Mouse (Mus musculus) naive thymus-derived CD4-positive, alpha-beta T cell, adult 2 months (primary cell): ENCODE data around the gene Soga1.

Experiments used
- DNase-seq: peaks from one replicate; pipeline ENCODE4 v3.0.0-alpha.2; 2011; ENCODE audit warnings: low read depth

Soga1 gene

DNA sequence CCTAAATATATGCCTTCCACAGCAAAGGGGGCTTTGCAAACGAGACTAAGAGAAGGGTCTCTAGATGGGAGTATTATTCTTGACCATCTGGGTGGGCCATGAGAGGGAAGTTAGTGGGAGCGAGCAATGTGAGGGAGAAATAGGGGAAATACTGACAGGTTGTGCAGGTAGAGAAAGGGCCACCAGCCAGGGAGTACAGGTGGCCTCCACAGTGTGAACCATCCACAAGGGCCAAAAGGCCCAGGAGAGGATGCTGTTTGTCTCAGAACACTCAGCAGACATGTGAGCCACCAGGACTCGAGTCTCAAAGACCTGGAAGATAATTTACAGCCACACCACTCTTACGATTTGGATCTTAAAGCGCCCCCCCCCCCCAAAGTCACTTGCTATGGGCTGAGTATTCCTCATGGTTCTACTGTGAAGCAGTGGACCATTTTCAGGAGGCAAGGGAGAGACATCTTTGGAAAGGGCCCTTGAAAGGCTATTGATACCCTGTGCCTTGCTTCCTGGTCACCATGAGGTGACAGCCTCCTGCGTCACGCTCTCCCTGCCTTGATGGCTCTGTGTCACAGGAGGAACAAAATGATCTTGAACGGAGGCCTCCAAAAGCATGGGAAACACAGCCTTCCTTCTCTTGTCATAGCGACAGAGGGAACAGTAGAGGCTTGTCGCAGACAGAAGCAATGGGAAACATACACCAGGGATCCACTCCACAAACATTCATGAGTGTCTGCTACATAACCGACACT is 18.3 kb downstream of the Soga1 start:
- no peak for DNase-seq

DNA sequence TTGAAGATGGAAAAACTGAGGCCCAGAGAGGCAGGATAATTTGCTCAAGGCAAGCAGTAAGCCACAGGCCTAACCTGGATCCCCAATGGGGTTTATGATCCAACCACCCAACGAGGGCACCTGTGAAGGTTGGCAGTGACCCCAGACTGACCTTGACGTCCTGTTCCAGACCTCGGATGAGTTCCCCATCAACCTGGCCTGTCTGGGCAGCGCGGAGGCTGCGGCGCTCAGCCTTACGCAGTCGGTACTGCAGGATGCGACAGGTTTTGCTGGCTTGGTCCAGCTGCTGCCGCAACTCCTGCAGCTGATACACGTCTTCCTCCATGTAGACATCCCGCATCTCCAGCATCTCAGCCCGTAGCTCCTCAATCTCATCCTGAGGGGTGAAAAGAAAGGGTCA is 19.0 kb downstream of the Soga1 start:
- no peak for DNase-seq

DNA sequence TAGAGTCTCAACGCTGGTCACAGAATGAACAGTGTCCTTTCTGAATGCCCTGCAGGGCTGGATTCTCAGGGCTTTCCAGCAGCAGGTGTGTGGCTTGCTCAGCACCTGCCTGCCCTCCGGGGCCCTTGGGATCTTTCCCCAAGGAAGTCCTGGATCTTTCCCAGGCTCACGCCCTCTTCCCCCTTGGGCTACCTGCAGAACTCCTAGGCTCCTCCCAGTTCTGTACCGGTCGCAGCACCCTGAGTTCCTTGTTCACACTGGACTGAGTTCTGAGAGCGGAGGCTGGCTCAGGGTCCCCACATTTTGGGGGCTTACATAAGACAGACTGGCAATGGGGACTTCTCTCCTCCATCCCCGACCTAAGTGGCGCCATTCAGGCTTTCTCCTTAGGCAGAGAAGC is 19.9 kb downstream of the Soga1 start:
- no peak for DNase-seq

DNA sequence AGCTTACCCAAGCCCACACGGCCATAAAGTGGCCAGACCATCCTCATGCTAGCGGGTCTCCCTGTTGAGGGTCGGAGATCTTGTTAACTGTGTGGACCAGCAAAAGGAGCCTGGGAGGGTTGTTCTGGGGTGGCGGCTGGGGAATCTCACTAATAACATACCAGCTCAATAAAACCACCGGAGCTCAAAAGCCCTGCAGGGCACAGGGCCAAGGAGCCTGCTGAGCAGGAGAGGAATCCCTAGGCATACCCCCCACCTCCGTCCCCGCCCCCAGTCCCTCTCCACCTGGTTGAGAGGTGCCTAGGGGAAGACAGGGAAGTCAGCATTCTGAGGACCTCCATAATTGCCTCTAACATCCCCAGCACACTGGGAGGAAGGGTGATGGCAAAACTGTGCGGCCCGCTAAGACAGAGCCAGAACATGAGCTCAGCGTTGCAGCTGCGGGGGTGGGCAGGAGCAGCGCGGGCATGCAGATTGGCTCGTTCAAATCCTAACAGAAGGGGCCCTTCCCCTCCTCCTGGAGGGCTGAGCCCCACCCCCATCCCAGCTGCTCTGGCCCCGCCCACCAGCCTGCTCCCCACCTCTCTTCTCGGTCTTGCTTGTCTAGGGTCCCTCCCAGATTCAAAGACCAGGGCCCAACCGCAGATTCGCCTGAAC is 20.6 kb downstream of the Soga1 start:
- no peak for DNase-seq

DNA sequence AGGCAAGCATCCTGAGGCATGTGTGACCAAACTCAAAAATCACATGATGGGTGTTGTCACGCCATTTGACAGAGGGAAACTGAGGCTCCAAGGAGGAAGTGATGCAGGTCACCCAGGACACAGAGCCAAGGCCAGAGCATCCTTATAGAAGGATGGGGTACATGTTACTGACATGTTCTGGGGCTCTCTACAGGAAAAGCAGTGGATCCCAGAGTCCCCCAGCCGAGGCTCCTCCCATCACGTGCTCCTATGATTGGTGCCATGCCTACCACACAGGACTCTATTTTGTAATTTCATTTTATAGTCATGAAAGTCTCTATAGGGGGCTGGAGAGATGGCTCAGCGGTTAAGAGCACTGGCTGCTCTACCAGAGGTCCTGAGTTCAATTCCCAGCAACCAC is 21.3 kb downstream of the Soga1 start:
- DNase-seq, result no peak

DNA sequence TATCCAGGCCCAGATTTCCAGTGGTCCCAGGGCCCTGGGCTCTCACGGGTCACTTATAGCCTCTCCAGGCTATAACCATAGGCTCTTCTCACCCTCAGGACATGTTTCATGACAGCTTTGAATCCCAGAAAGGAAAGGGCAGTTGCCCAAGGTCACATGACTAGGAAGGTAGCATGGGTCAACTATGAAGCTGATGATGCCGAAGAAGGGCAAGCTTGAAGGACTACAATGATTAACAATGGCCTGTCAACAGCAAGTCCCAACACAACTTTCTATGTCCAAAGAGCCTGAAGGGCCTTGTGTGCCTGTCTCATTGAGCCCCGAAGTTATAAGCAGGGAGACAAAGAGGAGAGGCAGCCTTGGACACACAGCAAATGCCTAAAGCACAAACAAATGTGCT is 21.9 kb downstream of the Soga1 start:
- no peak for DNase-seq

DNA sequence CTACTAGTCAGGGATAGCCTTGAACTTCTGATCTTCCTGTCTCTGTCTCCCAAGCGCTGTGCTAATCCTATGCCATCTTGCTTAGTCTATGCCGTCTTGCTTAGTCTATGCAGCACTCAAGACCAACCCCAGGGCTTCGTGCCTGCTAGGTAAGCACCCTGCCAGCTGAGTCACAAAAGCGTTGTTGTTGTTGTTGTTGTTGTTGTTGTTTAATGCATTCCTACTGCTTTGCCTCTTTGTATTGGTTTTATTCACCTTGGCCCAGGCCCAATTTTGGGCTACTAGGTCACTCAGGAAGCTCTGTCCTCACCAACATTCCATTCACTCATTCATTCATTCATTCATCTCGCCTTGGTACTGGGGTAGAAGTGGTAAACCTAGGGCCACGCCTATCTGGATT is 23.3 kb downstream of the Soga1 start:
- no peak for DNase-seq

DNA sequence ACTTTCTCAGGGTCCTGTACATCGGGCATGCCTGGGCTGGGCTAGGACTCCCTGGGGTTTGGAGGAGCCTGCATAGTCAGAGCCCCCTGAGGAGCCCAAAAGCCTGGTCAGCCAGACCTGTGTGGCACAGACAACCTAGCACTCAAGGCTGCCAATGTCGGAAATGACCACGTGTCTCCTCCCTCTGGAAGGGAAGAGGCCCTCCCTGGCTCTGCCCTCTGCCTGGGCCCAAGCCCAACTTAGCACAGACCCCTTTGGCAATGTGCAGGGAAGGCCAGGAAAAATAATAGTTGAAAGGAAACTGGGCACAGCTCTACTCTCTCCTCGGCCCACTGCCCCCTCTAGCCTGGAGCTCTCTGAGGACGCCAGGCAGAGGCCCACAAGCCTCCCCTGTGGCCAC is 24.2 kb downstream of the Soga1 start:
- no peak for DNase-seq

DNA sequence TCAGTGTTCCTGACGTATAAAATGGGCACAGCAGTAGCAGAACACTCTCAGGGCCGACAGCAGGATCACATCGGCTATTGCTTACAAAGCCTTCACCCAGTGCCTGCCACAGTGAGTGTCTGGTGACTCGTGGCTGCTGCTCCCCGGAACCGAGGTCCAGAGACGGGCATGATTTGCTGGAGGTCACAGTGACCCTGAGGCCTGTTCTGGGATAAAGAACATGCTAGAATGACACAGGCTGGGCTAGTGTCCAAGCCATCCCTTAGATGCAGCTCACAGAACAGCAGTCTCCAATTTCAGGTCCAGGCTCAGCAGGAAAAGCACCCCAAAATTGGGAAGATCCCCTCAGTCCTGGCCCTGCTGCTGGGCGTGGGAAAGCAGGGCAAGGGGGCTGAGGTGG is 24.8 kb downstream of the Soga1 start:
- no peak for DNase-seq

DNA sequence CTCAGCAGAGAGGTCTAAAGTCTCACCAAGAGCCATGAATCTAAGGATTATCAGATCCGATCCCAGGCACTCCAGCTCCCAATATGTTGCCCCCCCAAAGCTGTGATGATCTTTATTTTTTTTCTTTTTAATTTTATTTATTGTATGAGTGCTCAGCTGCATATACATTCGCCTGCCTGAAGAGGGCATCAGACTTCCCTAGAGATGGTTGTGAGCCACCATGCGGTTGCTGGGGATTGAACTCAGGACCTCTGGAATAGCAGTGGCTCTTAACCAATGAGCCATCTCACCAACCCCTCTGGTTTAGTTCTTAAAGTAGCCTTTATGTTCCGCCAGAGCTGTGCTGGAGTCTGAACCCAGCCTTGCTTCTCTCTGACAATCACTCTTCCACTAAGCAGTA is 25.3 kb downstream of the Soga1 start:
- DNase-seq, result no peak

DNA sequence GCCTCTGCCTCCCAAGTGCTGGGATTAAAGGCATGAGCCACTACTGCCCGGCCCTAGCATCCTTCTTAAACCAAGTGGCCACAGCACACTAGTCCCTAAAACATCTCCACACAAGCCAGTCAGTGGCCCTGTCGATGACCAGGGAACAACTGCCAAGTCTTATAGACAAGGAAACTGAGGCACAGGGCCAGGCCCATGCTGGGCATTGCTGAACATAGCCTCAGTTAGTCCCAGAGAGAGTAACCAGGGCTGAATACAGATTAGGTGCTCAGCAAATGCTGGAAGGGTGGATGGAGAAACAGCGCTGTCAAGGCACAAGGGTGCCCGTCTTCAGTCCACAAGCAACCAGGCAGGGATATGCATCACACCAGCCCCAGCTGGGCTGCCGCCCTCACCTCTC is 25.9 kb downstream of the Soga1 start:
- DNase-seq, result no peak

DNA sequence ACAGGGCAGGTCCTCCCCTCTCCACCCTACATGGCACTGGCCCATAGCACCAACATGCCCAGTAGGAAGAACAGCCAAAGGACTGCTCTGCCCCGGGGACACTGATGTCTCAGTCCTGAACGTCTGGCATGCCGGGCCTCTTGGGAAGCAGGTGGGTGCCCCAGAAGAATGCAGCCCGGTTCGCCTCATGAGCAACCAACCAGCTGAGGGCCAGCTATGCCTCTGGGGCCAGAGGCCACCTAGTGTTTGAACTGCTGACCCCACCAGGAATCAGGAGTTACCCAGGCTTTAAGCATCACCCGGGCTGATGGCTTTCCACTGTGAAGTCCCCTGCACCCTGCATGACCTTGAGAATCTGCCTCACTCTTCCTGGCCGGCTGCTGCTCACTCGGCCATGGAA is 26.6 kb downstream of the Soga1 start:
- no peak for DNase-seq

DNA sequence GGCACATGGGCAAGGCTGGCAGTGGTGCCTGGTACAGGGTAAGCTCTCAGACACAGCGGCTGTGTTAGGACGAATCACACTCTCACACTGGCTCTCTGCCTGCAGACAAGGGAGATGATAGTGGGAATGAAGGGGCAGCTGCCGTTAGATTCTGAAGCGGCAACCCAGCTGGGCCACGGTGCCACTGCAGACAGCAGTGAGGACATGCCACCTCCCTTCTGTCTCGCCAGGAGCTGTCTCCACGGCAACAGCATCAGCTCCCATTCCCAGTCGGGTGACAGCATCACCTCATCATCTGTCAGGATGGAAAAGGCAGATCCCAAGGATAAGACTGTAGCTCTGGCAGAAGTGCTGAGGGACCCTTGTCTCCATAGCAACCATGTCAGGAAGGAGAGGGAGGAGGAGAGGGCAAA is 29.2 kb downstream of the Soga1 start:
- DNase-seq, result no peak

DNA sequence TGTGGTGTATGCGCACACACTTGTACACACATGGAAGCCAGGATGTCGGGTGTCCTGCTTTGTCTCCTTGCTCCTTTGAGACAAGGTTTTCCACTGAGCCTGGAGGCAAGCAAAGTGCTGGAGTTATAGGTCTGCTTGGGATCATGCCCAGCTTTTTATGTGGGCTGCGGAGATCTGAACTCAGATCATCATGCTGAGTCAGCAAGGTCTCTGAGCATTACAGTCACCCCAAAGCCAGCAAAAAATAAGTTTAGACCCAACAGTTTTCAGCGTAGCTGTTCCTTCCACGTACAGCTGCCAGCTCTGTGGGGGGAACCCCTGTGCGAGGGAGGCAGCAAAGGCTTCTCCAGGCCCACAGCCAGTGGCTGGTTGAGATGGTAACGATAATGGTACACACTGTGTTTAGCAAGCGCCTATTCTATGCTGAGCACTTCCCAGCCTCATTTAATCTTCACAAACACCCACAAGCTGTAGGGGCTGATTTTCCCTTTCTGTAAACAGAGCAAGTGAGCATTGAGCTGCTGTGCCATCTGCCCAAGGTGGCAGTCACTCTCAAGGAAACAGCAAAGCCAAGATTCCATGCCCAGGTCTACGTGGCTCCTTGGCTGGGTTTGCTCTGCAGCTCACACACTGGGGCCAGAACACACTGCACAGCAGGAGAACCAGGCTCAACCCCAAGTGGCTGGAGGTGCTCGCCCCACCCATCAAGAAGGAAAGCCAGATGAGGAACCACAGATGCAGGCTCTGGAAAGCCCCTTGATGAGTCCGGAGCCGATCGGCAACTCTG is 30.5 kb downstream of the Soga1 start:
- no peak for DNase-seq

DNA sequence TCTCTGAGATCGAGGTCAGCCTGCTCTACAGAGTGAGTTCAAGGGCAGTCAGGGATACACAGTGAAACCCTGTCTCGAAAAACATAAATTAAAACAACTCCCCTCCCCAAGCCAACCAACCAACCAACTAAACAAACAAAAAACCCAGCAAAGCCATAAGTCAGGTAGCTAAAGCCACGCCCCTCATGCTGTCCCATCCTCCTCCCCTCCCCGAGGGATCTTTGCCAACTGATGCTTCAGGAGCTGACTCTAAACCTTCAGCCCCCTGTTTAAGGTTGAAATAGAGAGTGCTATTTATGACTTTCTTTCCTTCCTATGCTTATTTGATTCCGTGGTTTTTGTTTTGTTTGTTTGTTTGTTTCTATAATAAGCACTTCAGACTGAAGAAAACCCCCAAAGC is 32.1 kb downstream of the Soga1 start:
- no peak for DNase-seq

DNA sequence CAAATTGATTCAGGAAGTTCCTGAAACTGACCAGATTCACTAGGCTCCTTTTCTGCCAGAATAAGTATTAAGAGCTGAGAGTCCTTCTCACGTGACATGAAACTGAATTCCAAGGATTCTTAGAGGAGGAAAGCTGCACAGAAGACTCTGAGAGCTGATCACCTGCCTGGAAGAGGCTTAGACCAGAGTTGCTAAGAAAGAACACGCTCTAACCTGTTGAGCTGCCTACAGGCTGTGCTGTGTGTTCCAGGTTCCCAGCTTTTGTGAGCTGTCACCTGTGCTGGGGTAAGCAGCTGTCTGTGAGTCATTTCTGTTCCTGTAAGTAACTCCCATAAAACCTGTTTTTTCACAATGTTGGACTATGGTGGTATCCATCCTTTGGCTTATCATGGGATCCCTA is 33.1 kb downstream of the Soga1 start:
- no peak for DNase-seq

DNA sequence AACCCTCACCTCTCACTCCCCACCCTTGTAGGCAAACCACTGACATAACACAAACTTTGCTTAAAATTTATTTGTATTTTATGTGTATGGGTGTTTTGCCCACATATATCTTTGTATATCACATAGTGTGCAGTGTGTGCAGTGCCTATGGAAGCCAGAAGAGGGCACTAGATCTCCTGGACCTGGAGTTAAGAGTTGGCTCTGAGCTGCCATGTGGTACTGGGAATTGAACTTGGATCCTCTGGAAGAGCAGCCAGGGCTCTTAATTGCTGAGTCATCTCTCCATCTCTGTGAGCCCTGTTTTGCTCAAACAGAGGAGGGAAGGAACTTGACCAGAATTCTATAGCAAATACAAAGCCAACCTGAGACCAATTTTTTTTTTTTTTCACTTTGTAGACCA is 35.1 kb downstream of the Soga1 start:
- no peak for DNase-seq

DNA sequence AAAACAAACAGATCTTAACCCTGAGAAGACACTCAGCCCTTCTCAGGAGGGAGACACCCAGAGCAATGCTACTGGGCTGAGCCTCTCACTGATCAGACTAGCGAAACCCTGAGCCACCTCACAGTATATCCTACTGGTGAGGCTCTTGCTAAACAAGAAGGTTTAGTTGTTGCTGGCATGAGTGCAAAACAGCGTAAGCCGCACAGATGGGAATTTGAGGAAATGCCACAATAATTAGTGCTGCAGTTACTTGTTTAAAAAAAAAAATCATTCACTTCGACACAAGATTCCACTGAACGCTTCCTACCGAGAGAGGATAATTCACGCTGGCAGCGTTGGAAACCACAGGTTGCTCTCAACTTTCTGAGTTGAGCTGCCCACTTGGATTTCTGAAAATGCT is 35.5 kb downstream of the Soga1 start:
- DNase-seq, result no peak

DNA sequence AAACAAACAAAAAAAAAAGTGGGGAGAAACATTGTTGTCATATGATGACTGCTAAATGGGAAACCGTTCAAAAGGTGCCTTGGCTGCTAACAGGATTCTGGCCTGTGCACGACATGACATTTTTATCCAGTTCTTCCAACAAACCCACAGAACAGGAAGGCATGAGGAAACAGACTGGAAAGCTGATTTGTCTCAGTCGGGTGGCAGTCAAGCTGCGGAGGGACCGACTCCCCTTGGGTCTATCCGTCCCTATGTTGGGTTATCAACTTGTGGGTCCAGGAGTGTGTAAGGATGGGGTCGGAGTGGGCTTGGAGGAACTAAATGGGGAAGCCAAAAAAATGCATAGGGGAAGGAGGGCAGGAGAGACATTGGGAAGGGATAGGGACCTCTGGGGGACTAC is 37.6 kb downstream of the Soga1 start:
- no peak for DNase-seq

DNA sequence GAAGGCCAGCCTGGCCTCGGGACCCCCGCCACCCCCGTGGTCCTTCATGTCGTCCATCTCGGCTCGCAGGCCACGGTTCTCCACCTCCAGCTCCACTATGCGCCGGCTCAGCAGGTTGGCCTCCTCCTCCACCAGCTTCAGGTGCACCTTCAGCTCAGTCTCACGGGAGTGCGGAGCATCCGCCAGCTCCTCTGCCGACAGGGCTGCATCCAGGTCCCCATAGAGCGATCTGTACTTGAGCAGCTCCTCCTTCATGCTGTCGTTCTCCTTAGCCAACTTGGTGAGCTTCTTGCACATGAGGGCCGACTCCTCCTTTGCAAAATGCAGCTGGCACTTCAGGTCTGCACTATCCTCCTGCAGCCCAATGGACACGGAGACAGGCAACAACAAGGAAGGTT is 38.4 kb downstream of the Soga1 start:
- DNase-seq, result no peak

DNA sequence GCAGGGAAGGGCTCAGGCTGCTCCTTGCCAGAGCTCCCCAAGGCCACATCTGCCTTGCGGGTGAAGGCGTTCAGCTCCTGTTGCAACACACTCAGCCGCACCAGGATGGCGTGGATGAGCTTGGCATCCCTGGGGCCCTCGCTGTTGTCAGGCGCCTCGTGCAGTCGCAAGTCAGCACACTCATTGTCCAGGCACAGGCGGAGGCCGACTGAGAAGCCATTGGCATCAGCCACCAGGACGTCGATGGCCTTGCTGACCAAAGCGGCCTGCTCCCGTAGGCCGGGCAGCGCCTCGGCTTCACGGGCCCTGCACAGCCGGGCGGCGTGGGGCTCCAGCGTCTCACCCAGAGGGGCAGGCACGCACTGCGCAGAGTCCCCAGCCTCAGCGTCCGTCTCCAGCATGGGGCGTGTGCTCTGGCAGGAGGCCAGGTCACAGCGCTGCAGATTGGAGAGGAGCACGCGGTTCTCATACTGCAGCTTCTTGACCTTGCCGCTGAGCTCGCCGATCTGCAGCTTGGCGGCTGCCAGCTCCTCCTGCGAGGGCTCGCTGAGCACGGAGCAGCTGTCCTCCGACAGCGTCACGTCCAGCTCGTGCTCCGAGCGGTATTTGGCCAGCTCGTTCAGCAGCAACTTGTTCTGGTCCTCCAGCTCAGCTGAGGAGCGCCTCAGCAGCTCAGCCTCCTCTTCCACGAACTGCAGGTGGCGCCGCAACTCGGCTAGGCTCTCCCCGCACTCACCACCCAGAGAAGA is 39.0 kb downstream of the Soga1 start:
- DNase-seq, result no peak

DNA sequence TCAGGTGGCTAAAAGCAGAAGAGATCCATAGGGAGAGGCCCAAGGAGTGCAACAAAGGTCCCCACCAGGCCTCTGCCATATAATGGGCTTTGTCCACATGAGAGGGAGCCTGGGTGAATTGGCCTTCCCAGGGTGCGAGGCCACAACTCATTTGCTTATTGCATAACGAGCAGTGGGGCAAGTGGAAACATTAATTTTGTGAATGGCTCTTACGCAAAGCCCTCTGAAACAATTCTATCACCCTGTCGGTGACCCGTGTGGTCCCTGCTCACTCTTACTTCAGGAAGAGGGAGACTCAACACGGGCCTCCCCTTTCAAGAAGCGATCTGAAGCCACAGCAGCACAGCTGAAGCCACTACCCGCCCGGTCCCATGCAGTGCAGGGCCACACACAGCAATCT is 41.8 kb downstream of the Soga1 start:
- DNase-seq, result no peak

DNA sequence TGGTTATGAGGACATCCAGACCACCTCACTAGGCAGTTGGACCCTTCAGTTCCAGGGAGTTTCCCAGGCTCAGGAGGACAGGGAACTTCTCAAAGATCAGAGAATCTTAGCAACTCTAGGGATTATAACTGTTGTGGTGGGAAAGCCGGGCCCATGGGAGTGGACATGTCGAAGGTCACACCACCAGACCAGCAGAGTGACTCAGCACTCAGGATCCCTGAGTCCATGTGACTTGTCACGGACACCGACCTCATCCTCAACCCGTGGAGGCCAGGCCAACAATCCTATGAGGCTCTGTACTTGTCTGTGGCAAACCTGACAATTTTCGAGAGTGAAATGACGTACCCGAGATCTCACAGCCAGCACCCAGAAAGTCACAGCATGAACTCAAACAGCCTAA is 42.7 kb downstream of the Soga1 start:
- DNase-seq, result no peak
